Mouse (Mus musculus) T-helper 17 cell (primary cell): ENCODE results near the gene Thap4.
"Not testable (repeated sequence)": the region's sequence is repeated elsewhere in the genome, so short reads cannot be mapped to it uniquely, and the experiment has no call there.

Source experiments
- in situ Hi-C, 2 experiments: fragments of 300-600 bp; cut with MboI, MseI; formaldehyde crosslinking; loops; 1 replicate in 1 of 2; 2 replicates in 1 of 2; pipeline ENCODE4 v1.15.1; 2025; ENCODE audit warnings: high pct_unique_total_duplicates in 2 of 2

Thap4 gene

GRCm38 (mm10) chr1:93754573-93755290 is at the start of gene Thap4:
TSS of gene Thap4 (minus strand) at chr1:93754864.
- in situ Hi-C loops, result loop anchor here in 1 of 2 experiments (5.0 to 10.0 kb wide), 2 partner anchors 38 to 920 kb away; partner anchors contain the start of gene Gpc1

GRCm38 (mm10) chr1:93803556-93804507 is 49.2 kb upstream of the Thap4 start, which contains the start of gene Ing5:
TSS of gene Ing5 (plus strand) at chr1:93803965.
- in situ Hi-C loops, result no loop called here

GRCm38 (mm10) chr1:93802771-93803170 is 48.1 kb upstream of the Thap4 start:
- in situ Hi-C loops, result no loop called here

GRCm38 (mm10) chr1:93801741-93802238 is 47.1 kb upstream of the Thap4 start, which contains the start of gene Dtymk:
TSS of gene Dtymk (minus strand) at chr1:93801934.
- in situ Hi-C loops, result no loop called here

GRCm38 (mm10) chr1:93800670-93801503 is 46.2 kb upstream of the Thap4 start:
- in situ Hi-C loops, result no loop called here

- in situ Hi-C loops, result no loop called here
Observed at GRCm38 (mm10) chr1:93795886-93796285, 41.2 kb upstream of the Thap4 start.

GRCm38 (mm10) chr1:93794526-93794925 is 39.9 kb upstream of the Thap4 start:
- in situ Hi-C loops, result loop anchor here in 1 of 2 experiments (5.0 kb wide), 1 partner anchor 37 kb away; no protein-coding TSS in a partner anchor

GRCm38 (mm10) chr1:93786912-93787311 is 32.2 kb upstream of the Thap4 start:
- in situ Hi-C loops, result no loop called here

GRCm38 (mm10) chr1:93776686-93777085 is 22.0 kb upstream of the Thap4 start:
- in situ Hi-C loops, result no loop called here

- in situ Hi-C loops, result no loop called here
Observed at GRCm38 (mm10) chr1:93769901-93770300, 15.2 kb upstream of the Thap4 start.

GRCm38 (mm10) chr1:93767600-93767999 is 12.9 kb upstream of the Thap4 start:
- in situ Hi-C loops, result no loop called here

GRCm38 (mm10) chr1:93764871-93765591 is 10.4 kb upstream of the Thap4 start:
- in situ Hi-C loops, result no loop called here

- in situ Hi-C loops, result not testable (repeated sequence)
Observed at GRCm38 (mm10) chr1:93763531-93763930, 8.9 kb upstream of the Thap4 start.

GRCm38 (mm10) chr1:93760076-93760475 is 5.4 kb upstream of the Thap4 start:
- in situ Hi-C loops, result no loop called here

- in situ Hi-C loops, result loop anchor here in 1 of 2 experiments (5.0 to 10.0 kb wide), 2 partner anchors 36 to 921 kb away; partner anchors contain the start of gene Gpc1
Observed at GRCm38 (mm10) chr1:93756154-93756553, 1.5 kb upstream of the Thap4 start.

GRCm38 (mm10) chr1:93755618-93756017 is 954 bp upstream of the Thap4 start:
- in situ Hi-C loops, result loop anchor here in 1 of 2 experiments (5.0 to 10.0 kb wide), 2 partner anchors 37 to 921 kb away; partner anchors contain the start of gene Gpc1

- in situ Hi-C loops, result loop anchor here in 1 of 2 experiments (5.0 to 10.0 kb wide), 2 partner anchors 37 to 920 kb away; partner anchors contain the start of gene Gpc1
Observed at GRCm38 (mm10) chr1:93755291-93755610, 587 bp upstream of the Thap4 start.

GRCm38 (mm10) chr1:93753911-93754572 is 622 bp downstream of the Thap4 start:
- in situ Hi-C loops, result loop anchor here in 1 of 2 experiments (10.0 kb wide), 1 partner anchor 919 kb away; the partner anchor contains the start of gene Gpc1

- in situ Hi-C loops, result loop anchor here in 1 of 2 experiments (10.0 kb wide), 1 partner anchor 916 kb away; the partner anchor contains the start of gene Gpc1
Observed at GRCm38 (mm10) chr1:93751290-93751689, 3.4 kb downstream of the Thap4 start, which contains the start of gene Atg4b. TSS of gene Atg4b (plus strand) at chr1:93751500.
